Mouse (Mus musculus) stomach, adult 2 months (tissue): ENCODE measurements around the gene Olfr467. TPM values are rescaled to one million over a fixed set of nuclear protein-coding genes. Genes with fewer than 3 reads are reported as not detected.

ENCODE experiments used
- polyA plus RNA-seq: library from polyadenylated mRNA; depleted of rRNA; stranded (reverse); fragments of >200 nt; gene quantifications from 2 replicates; pipeline ENCODE4 v1.2.3, GENCODE M21; 2012; rRNA removed

Gene Olfr467
- polyA plus RNA-seq, result not detected in 2 replicates

GRCm38 (mm10) chr7:107811963-107812362, at the start of gene Olfr467:
Gene Olfr467, plus strand, starts transcription at chr7:107812263.

GRCm38 (mm10) chr7:107801108-107801507, 11.0 kb upstream of the Olfr467 start, which contains the start of gene Ovch2:
Gene Ovch2, minus strand, starts transcription at chr7:107801208.

GRCm38 (mm10) chr7:107825441-107825840, 13.4 kb downstream of the Olfr467 start, which contains the start of gene Olfr469:
Gene Olfr469, minus strand, starts transcription at chr7:107825541.

GRCm38 (mm10) chr7:107847390-107847789, 35.3 kb downstream of the Olfr467 start, which contains the start of gene Olfr470:
Gene Olfr470, minus strand, starts transcription at chr7:107847490.

Other genes with a start within 250 kb of the Olfr467 start
- gene Olfml1, start 244.8 kb upstream of the Olfr467 start, polyA plus RNA-seq, result 0.46 and 1.2 TPM in 2 replicates
- 6.3 and 8.4 TPM in 2 replicates for gene Ppfibp2, start 217.1 kb upstream of the Olfr467 start, polyA plus RNA-seq
- not detected in 2 replicates for gene 5330417H12Rik, start 187.1 kb upstream of the Olfr467 start, polyA plus RNA-seq
- 0.03 TPM in 1 of 2 replicates, not detected in the other for gene Cyb5r2, start 54.2 kb upstream of the Olfr467 start, polyA plus RNA-seq
- 0.12 TPM in 1 of 2 replicates, not detected in the other for gene Ovch2, start 11.1 kb upstream of the Olfr467 start, polyA plus RNA-seq
- gene Olfr469, start 13.3 kb downstream of the Olfr467 start, polyA plus RNA-seq, result not detected in 2 replicates
- gene Olfr470, start 35.2 kb downstream of the Olfr467 start, polyA plus RNA-seq, result not detected in 2 replicates
- not detected in 2 replicates for gene Olfr472, start 85.6 kb downstream of the Olfr467 start, polyA plus RNA-seq
- gene Olfr473, start 118.2 kb downstream of the Olfr467 start, polyA plus RNA-seq, result not detected in 2 replicates
- not detected in 2 replicates for gene Olfr474, start 142.4 kb downstream of the Olfr467 start, polyA plus RNA-seq
- gene Olfr476, start 152.5 kb downstream of the Olfr467 start, polyA plus RNA-seq, result not detected in 2 replicates
- gene Olfr477, start 174.4 kb downstream of the Olfr467 start, polyA plus RNA-seq, result not detected in 2 replicates
- gene Olfr478, start 221.7 kb downstream of the Olfr467 start, polyA plus RNA-seq, result not detected in 2 replicates
- not detected in 2 replicates for gene Olfr479, start 238.4 kb downstream of the Olfr467 start, polyA plus RNA-seq